Mouse (Mus musculus) embryonic facial prominence, embryonic 15.5 days (tissue): ENCODE measurements around the gene Bysl. TPM values are rescaled to one million over a fixed set of nuclear protein-coding genes. Genes with fewer than 3 reads are reported as not detected.

ENCODE experiments used
- ATAC-seq: fragments of 200-750 bp; cut with Nextera tagmentation; 2 replicates; pipeline ENCODE4 v1.8.0; 2017; ENCODE audit warnings: low read depth, moderate TSS enrichment; ENCODE audit not compliant: insufficient number of reproducible peaks, low FRiP score, low TSS enrichment
- H3K27ac ChIP-seq: fragments of 300-500 bp; sonication (generic); replicated peaks from 2 replicates; pipeline ENCODE4 v1.5.1; 2015; ENCODE audit warnings: mild to moderate bottlenecking, inconsistent platforms
- H3K27me3 ChIP-seq: fragments of 300-500 bp; sonication (generic); 2 replicates; pipeline ENCODE4 v1.6.1; 2015; ENCODE audit warnings: inconsistent platforms
- H3K36me3 ChIP-seq: fragments of 300-500 bp; sonication (generic); 2 replicates; pipeline ENCODE4 v1.6.1; 2015; ENCODE audit warnings: mild to moderate bottlenecking, inconsistent platforms
- H3K4me1 ChIP-seq: fragments of 300-500 bp; sonication (generic); 2 replicates; pipeline ENCODE4 v1.6.1; 2015; ENCODE audit warnings: inconsistent platforms
- H3K4me2 ChIP-seq: fragments of 300-500 bp; sonication (generic); replicated peaks from 2 replicates; pipeline ENCODE4 v1.6.1; 2015; ENCODE audit warnings: mild to moderate bottlenecking, inconsistent platforms
- H3K4me3 ChIP-seq: fragments of 300-500 bp; sonication (generic); replicated peaks from 2 replicates; pipeline ENCODE4 v1.5.1; 2015; ENCODE audit warnings: mild to moderate bottlenecking, inconsistent platforms
- H3K9ac ChIP-seq: fragments of 300-500 bp; sonication (generic); 2 replicates; pipeline ENCODE4 v1.6.1; 2015; ENCODE audit warnings: inconsistent platforms
- H3K9me3 ChIP-seq: fragments of 300-500 bp; sonication (generic); replicated peaks from 2 replicates; pipeline ENCODE4 v1.6.1; 2016; ENCODE audit warnings: inconsistent platforms
- WGBS: fragments of 180-500 bp; shearing (Covaris S2); methylation state at CpG from one replicate; pipeline ENCODE4 v1.1.7; 2015; 5-methylcytosine and 5-hydroxymethylcytosine counted together
- polyA plus RNA-seq: library from polyadenylated mRNA; unstranded; fragments of >200 nt; fragmentation: Nextera tagmentation; extraction: Ambion mirVana; gene quantifications from 2 replicates; pipeline ENCODE4 v1.2.1, GENCODE M21; 2015

Bysl gene
- polyA plus RNA-seq, 1 experiment from 2014 or later: 24.6 TPM

DNA sequence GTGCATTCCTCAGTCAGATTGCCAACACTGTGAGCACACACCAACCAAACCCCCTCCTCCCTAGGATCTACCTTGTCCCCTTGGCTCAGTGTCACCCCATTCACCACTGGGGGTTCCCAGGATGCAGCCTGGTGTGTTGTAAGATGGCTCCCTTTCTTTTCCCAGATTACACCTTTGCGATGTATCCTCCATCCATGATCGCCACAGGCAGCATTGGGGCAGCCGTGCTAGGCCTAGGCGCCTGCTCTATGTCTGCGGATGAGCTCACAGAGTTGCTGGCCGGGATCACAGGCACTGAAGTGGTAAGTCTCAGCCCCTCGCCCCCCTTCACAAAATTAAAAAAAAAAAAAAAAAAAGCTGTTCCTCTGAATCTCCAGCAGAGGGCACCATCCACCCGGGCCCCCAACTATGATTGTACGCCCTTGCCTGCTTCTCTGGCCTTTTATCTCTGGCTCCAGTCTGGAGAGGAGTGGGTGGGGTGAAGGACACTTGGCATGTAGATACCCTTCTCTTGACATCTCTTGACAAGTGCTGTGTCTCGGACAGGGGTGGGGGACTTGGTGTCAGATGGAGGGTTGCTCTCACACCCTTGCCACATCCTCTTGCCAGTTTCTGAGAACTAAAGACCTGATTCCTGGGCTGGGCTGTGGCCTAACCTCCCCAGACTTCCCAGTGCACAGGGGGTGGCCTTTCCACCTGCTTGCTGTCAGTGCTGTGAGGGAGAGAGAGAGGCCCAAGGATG is 13.3 kb downstream of the Bysl start:
- 21% methylated on average over 10 of the region's 10 CpGs for WGBS
- Histone ChIP-seq H3K27me3 (no peaks in the 10 kb centered on the region), H3K4me3 (0 out of 2 replicates have a peak overlapping the region, but pooled peaks have one; percentile 10), H3K9ac (no peak overlapping the region), H3K4me2 (peak overlapping the region; percentile 25; the same call in 1 of the 2 replicates), H3K9me3 (no peaks in the 10 kb centered on the region), H3K36me3 (peaks cover 54% of the 10 kb centered on the region), H3K27ac (peak overlapping the region; percentile 99), H3K4me1 (peaks cover 36% of the 10 kb centered on the region)
- no peak for ATAC-seq

DNA sequence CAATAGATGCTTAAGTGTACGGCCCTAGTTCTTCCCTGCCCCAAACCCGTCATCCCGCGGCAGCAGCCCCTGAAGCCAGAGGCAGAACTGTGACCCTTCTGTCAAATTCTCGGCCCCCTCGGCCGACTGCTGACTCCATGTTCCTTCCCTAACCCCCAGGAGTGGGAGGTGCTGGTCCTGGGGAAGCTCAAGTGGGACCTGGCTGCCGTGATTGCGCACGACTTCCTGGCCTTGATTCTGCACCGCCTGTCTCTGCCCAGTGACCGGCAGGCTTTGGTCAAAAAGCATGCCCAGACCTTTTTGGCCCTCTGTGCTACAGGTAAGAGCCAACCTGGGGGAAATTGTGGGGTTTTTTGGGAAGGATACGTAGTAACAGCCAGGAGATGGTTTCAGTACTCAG is 14.0 kb downstream of the Bysl start:
- peak overlapping the region; percentile 79 for H3K4me2 ChIP-seq
- 53% methylated on average over 13 of the region's 13 CpGs for WGBS
- H3K27me3 ChIP-seq: no peaks in the 10 kb centered on the region
- no peaks in the 10 kb centered on the region for H3K9me3 ChIP-seq
- H3K27ac ChIP-seq: peak overlapping the region; percentile 99
- peak overlapping the region; percentile 88 for H3K4me3 ChIP-seq
- 0 out of 2 replicates have a peak overlapping the region, but pooled peaks have one; percentile 54 for H3K9ac ChIP-seq
- peaks cover 41% of the 10 kb centered on the region for H3K4me1 ChIP-seq
- ATAC-seq: no peak
- H3K36me3 ChIP-seq: peaks cover 48% of the 10 kb centered on the region

DNA sequence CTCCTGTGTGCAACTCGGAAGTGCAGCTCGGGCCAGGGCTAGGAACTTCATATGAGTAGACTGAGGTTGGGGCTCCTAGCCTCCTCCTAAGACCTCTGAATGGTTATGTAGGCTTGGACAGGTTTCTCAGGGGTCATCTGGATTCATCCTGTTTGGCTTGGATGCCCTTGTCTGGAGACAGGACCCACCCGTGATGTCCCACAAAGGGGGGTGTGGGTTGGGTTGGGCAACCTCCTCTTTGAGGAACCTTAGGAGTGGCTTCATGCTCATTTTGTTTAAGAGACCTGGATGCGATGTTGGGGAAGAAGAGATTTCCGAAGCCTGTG is 14.5 kb downstream of the Bysl start:
- H3K9me3 ChIP-seq: no peaks in the 10 kb centered on the region
- peak overlapping the region; percentile 88 for H3K4me3 ChIP-seq
- no peaks in the 10 kb centered on the region for H3K27me3 ChIP-seq
- peaks cover 41% of the 10 kb centered on the region for H3K4me1 ChIP-seq
- peak overlapping the region; percentile 54; the same call in 1 of the 2 replicates for H3K9ac ChIP-seq
- WGBS: 49% methylated on average over 5 of the region's 5 CpGs
- peak overlapping the region; percentile 79 for H3K4me2 ChIP-seq
- ATAC-seq: no peak
- H3K36me3 ChIP-seq: peaks cover 44% of the 10 kb centered on the region
- H3K27ac ChIP-seq: peak overlapping the region; percentile 99

DNA sequence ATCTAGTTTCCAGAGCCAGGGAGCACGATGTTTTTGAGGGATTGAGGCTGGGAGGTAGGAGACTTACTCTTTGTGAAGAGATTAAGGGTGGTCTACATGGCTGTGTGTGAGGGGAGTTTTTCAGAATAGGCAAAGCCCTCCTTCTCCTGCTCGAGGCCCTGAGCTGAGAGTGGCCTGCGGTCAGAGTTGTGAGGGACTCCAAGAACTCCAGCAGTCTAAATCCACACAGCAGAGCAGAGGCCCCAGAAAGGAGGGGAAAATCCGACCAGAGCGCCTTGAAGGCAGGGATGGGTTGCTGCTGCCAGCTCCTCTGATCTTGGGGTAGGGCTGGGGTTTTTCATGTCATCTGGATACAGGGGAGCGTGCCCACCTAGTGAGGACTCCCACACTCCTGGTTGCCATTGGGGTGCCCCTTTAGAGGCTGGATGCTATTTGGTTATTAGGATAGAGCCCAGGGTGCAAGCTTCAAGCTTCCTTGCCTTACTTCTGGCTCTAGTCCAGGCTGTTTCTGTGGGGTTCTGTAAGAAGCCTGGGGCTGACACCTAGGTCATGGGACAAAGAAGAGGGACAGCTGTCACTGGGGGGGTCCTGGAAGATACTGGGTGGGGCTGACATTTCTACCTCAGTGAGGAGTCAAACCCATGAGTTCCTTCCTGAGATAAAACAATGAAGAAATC is 15.0 kb downstream of the Bysl start:
- Histone ChIP-seq H3K4me1 (peaks cover 41% of the 10 kb centered on the region), H3K36me3 (peaks cover 39% of the 10 kb centered on the region), H3K4me2 (peak overlapping the region; percentile 79), H3K9ac (peak overlapping the region; percentile 54), H3K9me3 (no peaks in the 10 kb centered on the region), H3K27ac (peak overlapping the region; percentile 99), H3K27me3 (no peaks in the 10 kb centered on the region), H3K4me3 (peak overlapping the region; percentile 88)
- no peak for ATAC-seq
- 7% methylated on average over 6 of the region's 6 CpGs for WGBS

DNA sequence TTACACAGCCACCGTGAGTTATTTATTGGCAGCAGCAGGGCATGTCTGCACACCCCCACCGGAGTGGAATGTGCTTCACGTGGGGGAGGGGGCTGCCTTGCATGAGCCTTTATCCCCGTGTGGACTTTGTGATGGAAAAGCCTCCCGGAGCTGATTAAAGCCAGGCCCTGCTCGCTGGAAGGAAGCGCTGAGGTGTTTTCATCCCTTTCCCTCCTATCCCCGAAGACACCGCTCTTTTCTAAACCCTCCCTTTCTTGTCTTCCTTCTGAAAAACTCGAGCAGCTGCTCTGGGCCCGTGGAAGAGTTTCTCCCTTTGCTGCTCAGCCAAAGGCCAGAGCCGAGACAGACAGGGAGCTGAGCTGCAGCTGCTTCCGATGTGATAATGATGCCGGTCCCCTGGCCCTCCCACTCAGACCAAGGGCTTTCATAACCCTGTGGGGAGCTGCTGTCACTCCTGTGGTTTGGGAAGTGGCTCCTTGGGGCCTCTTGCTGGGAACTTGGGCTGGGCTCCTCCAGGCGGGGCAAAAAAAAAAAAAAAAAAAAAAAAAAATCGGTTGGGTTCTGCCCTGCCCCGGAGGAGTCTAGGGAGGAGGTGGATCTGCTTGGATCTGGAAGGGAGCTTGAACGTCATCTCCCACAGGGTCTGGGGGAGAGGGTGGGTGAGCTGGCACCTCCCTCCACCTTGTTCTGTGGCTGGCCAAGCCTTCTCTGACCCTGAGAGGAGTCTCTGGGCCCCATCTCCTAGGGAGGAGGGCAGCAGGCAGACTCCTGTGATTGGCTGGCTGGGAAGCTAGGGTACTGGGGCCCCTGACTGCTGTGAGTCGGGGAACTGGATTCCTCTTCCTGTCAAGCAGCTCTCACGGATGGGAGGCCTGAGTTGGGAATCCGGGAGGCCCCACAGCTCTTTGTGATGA is 15.8 kb downstream of the Bysl start:
- H3K4me3 ChIP-seq: peak overlapping the region; percentile 88
- H3K36me3 ChIP-seq: peaks cover 33% of the 10 kb centered on the region
- H3K9ac ChIP-seq: peak overlapping the region; percentile 85
- H3K27ac ChIP-seq: peak overlapping the region; percentile 99
- peaks cover 41% of the 10 kb centered on the region for H3K4me1 ChIP-seq
- peak overlapping the region; percentile 79 for H3K4me2 ChIP-seq
- no peaks in the 10 kb centered on the region for H3K27me3 ChIP-seq
- ATAC-seq: peak; percentile 85
- WGBS: under 1% methylated on average over 21 of the region's 21 CpGs
- H3K9me3 ChIP-seq: no peaks in the 10 kb centered on the region

DNA sequence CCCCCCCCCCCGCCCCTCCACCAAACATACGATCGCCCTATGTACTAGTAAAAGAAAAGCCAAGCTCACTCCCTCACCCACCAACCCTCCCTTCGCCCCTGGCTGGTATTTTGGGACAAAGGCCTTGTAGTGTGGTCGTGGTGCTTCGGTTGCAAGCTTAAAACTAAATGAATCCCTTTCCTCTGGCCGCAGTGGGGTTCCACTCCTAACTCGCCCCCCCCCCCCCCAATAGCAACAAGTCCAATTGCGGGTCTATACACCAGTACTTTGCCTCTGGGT is 16.4 kb downstream of the Bysl start:
- peak overlapping the region; percentile 99 for H3K27ac ChIP-seq

DNA sequence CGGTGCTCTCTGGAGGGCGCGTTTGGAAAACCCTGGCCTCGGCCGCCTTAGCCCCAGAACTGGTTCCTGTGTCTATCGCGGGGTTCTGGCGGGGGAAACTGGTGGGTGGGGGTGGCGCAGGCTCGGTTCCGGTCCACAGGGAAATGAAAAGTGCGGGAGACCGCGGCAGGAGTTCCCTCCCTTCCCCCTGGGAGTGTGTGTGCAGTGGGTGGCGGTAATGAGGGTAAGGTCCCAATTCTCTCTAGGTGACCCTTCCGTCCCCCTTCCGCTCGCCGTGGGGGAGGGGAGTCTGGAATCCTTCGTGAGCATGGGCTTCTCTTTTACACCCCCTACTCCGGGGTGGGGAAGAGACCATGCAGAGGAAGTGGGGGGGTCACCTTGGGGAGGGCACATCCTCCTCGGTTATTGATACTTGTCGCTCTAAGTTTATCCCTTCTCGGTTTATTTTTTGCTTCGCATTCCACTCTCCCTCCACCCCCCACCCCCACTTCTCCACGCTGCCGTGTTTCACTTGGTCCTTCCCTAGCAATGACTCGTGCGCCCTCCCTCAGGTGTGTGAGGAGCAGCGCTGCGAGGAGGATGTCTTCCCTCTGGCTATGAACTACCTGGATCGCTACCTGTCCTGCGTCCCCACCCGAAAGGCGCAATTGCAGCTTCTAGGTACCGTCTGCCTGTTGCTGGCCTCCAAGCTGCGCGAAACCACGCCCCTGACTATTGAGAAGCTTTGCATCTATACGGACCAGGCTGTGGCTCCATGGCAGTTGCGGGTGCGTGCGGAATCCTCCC is 16.9 kb downstream of the Bysl start:
- Histone ChIP-seq H3K27me3 (no peaks in the 10 kb centered on the region), H3K4me3 (peak overlapping the region; percentile 88), H3K9ac (peak overlapping the region; percentile 85), H3K27ac (peak overlapping the region; percentile 99), H3K4me2 (peak overlapping the region; percentile 79), H3K4me1 (peaks cover 36% of the 10 kb centered on the region), H3K9me3 (no peaks in the 10 kb centered on the region), H3K36me3 (peaks cover 24% of the 10 kb centered on the region)
- no peak for ATAC-seq
- under 1% methylated on average over 43 of the region's 43 CpGs for WGBS

More for the DNA sequence above, 16.4 kb downstream of the Bysl start:
- no peaks in the 10 kb centered on the region for H3K27me3 ChIP-seq
- H3K4me1 ChIP-seq: peaks cover 41% of the 10 kb centered on the region
- H3K4me2 ChIP-seq: peak overlapping the region; percentile 79
- H3K4me3 ChIP-seq: peak overlapping the region; percentile 88
- H3K9ac ChIP-seq: peak overlapping the region; percentile 85
- no peak for ATAC-seq
- under 1% methylated on average over 8 of the region's 9 CpGs for WGBS
- no peaks in the 10 kb centered on the region for H3K9me3 ChIP-seq
- peaks cover 29% of the 10 kb centered on the region for H3K36me3 ChIP-seq

DNA sequence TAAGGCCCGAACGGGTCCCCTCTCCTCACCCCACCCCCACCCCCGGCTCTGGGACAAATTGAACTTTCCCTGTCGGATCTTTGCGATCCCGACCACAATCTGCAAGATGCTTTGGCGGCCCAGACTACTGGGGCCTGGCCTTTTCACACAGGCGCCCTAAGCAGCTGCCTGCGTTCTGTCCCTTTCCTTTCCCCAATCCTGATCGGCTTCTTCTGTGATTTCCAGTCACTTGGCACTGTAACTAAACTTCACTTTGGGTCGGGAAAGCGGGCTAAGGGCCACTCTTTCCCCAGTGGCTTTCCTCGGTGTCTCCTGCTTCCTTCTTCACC is 17.5 kb downstream of the Bysl start:
- Histone ChIP-seq H3K4me1 (peaks cover 35% of the 10 kb centered on the region), H3K4me3 (peak overlapping the region; percentile 88), H3K27ac (peak overlapping the region; percentile 99), H3K4me2 (peak overlapping the region; percentile 79), H3K9me3 (no peaks in the 10 kb centered on the region), H3K36me3 (peaks cover 18% of the 10 kb centered on the region), H3K9ac (peak overlapping the region; percentile 85), H3K27me3 (no peaks in the 10 kb centered on the region)
- 1% methylated on average over 13 of the region's 13 CpGs for WGBS
- no peak for ATAC-seq

DNA sequence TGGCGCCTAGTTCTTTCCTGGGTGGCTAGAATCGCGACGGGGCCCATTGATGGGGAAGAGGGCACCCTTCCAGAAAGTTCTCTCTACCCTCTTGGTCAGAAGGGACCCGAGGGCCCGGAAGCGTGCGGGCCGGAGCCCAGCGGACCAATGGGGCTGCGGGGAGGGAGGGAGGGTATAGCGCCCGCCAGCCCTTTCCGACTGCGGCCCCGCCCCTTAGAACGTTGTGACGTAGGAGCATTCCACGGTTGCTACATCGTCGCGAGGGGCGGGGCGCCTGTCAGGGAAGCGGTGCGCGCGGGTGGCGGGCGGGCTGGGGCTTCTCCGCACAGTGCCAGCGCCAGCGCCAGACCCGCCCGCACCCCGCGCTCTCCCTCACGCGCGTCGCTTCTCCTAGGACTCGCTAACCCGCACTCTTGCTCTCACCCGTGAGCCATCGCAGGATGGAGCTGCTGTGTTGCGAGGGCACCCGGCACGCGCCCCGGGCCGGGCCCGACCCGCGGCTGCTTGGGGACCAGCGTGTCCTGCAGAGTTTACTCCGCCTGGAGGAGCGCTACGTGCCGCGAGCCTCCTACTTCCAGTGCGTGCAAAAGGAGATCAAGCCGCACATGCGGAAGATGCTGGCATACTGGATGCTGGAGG is 18.0 kb downstream of the Bysl start:
- Histone ChIP-seq H3K4me3 (peak overlapping the region; percentile 88), H3K27me3 (no peaks in the 10 kb centered on the region), H3K9me3 (no peaks in the 10 kb centered on the region), H3K27ac (peak overlapping the region; percentile 99), H3K36me3 (peaks cover 13% of the 10 kb centered on the region), H3K9ac (peak overlapping the region; percentile 85), H3K4me2 (peak overlapping the region; percentile 79), H3K4me1 (peaks cover 32% of the 10 kb centered on the region)
- peak; percentile 83 for ATAC-seq
- under 1% methylated on average over 63 of the region's 63 CpGs for WGBS

DNA sequence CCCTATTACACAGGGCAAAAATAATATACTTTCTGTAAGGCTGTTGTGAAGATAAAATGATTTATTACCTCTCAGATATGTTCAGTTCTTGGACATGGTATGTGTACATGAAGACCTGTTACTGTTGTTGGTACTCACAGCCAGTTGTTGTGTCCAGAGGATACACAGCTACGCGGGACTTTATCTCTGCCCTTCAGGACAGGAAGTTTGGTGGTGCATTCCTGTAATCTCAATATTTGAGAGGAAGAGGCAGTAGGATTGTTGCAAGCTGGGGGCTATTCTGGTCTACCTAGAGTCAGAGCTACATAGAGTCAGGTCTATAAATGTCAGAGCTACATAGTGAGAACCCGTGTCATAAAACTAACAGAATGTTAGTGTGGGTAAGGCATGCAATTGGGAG is 20.2 kb downstream of the Bysl start:
- Histone ChIP-seq H3K9me3 (no peaks in the 10 kb centered on the region), H3K9ac (no peak overlapping the region), H3K4me2 (no peak overlapping the region), H3K36me3 (no peaks in the 10 kb centered on the region), H3K4me3 (no peak overlapping the region), H3K27me3 (no peaks in the 10 kb centered on the region), H3K27ac (no peak overlapping the region), H3K4me1 (peaks cover 10% of the 10 kb centered on the region)
- ATAC-seq: no peak
- 81% methylated on average over 3 of the region's 3 CpGs for WGBS
